Mouse (Mus musculus): ENCODE measurements around the gene Gm44579. TPM values are rescaled to one million over a fixed set of nuclear protein-coding genes. Genes with fewer than 3 reads are reported as not detected.

The Gm44579 gene
- total and polyA plus RNA-seq, 2 experiments from 2014 or later: 0.11 TPM; not detected in 1

GRCm38 (mm10) chr15:98152916-98153315, 67.9 kb downstream of the Gm44579 start:
- no peak overlapping the region for H3K9ac ChIP-seq (replicated peaks; ENCODE audit: low read length, poor library complexity, severe bottlenecking)
- DNase-seq (ENCODE audit: low spot score) (no peak), ATAC-seq (ENCODE audit: low FRiP score) (no peak)
- H3K4me3 ChIP-seq (ENCODE audit: low read depth, low read length): no peak overlapping the region
- no peaks in the 10 kb centered on the region for H3K9me3 ChIP-seq (ENCODE audit: low read length)
- H3K4me2 ChIP-seq (ENCODE audit: low read depth, low read length, poor library complexity, severe bottlenecking): no peak overlapping the region
- H3K36me3 ChIP-seq (ENCODE audit: insufficient read depth, low read length): no peaks in the 10 kb centered on the region
- H3K4me1 ChIP-seq (ENCODE audit: insufficient read depth, low read length): no peaks in the 10 kb centered on the region
- WGBS: 51% methylated on average over 7 of the region's 7 CpGs
- H3K27ac ChIP-seq (ENCODE audit: low read depth, low read length): 0 out of 2 replicates have a peak overlapping the region, but pooled peaks have one; percentile 18
- H3K27me3 ChIP-seq (ENCODE audit: insufficient read depth, low read length): no peaks in the 10 kb centered on the region
- TF ChIP-seq CTCF (IDR thresholded peaks at IDR 0.05): no peak

DNA sequence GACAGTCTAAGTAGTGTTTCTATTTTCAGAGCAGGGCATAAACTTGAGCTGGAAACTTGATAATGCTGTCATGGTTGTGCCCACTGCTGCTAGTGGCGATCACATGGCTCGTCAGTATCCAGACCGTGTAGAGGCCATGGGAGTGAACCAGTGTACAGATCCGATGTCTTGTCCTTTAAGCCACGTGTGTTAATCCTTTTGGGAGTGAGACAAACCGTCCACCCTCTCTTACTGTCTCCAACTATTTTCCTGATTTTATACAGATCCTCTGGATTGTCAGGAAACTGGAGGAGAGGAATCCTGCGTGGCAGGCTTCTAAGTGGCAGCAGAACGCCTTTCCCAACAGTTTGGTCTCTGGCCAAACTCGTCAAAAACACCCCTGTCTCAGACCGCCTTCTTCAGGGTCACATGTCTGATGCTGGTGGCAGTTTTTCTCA, 71.6 kb downstream of the Gm44579 start:
- H3K27ac ChIP-seq (ENCODE audit: low read depth, low read length): no peak overlapping the region
- H3K9ac ChIP-seq (replicated peaks; ENCODE audit: low read length, poor library complexity, severe bottlenecking): no peak overlapping the region
- H3K9me3 ChIP-seq (ENCODE audit: low read length): no peaks in the 10 kb centered on the region
- H3K4me2 ChIP-seq (ENCODE audit: low read depth, low read length, poor library complexity, severe bottlenecking): no peak overlapping the region
- peaks cover 7% of the 10 kb centered on the region; the same call in 1 of the 2 replicates for H3K4me1 ChIP-seq (ENCODE audit: insufficient read depth, low read length)
- no peak overlapping the region for H3K4me3 ChIP-seq (ENCODE audit: low read depth, low read length)
- DNase-seq (ENCODE audit: low spot score) (no peak), ATAC-seq (ENCODE audit: low FRiP score) (no peak)
- TF ChIP-seq CTCF (IDR thresholded peaks at IDR 0.05): no peak
- WGBS: 76% methylated on average over 10 of the region's 10 CpGs
- H3K27me3 ChIP-seq (ENCODE audit: insufficient read depth, low read length): no peaks in the 10 kb centered on the region
- H3K36me3 ChIP-seq (ENCODE audit: insufficient read depth, low read length): no peaks in the 10 kb centered on the region

- WGBS: 84% methylated on average over 3 of the region's 3 CpGs
- H3K4me1 ChIP-seq (ENCODE audit: insufficient read depth, low read length): peaks cover 7% of the 10 kb centered on the region; the same call in 1 of the 2 replicates
- no peaks in the 10 kb centered on the region for H3K9me3 ChIP-seq (ENCODE audit: low read length)
- no peak overlapping the region for H3K4me3 ChIP-seq (ENCODE audit: low read depth, low read length)
- TF ChIP-seq CTCF (IDR thresholded peaks at IDR 0.05): no peak
- DNase-seq (ENCODE audit: low spot score): no peak
- H3K27ac ChIP-seq (ENCODE audit: low read depth, low read length): no peak overlapping the region
- no peaks in the 10 kb centered on the region for H3K36me3 ChIP-seq (ENCODE audit: insufficient read depth, low read length)
- no peak overlapping the region for H3K4me2 ChIP-seq (ENCODE audit: low read depth, low read length, poor library complexity, severe bottlenecking)
- no peaks in the 10 kb centered on the region for H3K27me3 ChIP-seq (ENCODE audit: insufficient read depth, low read length)
- no peak for ATAC-seq (ENCODE audit: low FRiP score)
- no peak overlapping the region for H3K9ac ChIP-seq (replicated peaks; ENCODE audit: low read length, poor library complexity, severe bottlenecking)
These were observed 72.4 kb downstream of the Gm44579 start for GRCm38 (mm10) chr15:98148356-98148755.

DNA sequence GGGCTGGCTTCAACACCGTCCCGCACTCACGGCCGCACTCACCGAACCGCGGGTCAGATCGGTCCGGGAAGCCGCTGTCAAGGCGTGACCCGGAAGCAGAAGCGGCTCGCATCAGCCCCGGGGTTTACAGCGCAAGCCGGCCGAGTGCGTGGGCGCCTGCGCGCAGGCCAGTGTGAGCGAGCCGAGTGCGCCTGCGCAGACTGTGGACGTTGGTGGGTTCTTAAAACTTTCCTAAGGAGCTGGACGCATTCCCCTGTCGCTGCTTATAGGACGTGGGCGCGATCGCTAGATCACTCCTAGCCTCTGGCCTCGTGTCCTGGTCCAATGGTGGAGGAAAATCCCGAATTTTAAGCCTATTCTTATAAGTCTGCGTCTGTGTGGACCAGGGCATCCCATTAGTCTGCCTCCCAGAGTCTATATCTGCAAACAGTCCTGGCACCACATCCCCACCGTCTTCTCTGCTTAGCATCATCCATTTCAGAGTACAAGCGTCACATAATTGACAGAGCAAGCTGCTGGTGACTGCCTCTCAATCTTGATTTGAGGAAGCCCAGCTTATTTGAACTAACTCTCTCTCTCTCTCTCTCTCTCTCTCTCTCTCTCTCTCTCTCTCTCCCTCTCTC, 75.1 kb downstream of the Gm44579 start:
- Histone ChIP-seq H3K9ac (replicated peaks; ENCODE audit: low read length, poor library complexity, severe bottlenecking) (peak overlapping the region; percentile 93), H3K27me3 (ENCODE audit: insufficient read depth, low read length) (no peaks in the 10 kb centered on the region), H3K4me2 (ENCODE audit: low read depth, low read length, poor library complexity, severe bottlenecking) (peak overlapping the region; percentile 89), H3K4me3 (ENCODE audit: low read depth, low read length) (peak overlapping the region; percentile 99), H3K36me3 (ENCODE audit: insufficient read depth, low read length) (peaks cover 12% of the 10 kb centered on the region), H3K4me1 (ENCODE audit: insufficient read depth, low read length) (peaks cover 7% of the 10 kb centered on the region; the same call in 1 of the 2 replicates), H3K9me3 (ENCODE audit: low read length) (no peaks in the 10 kb centered on the region), H3K27ac (ENCODE audit: low read depth, low read length) (peak overlapping the region; percentile 75)
- DNase-seq (ENCODE audit: low spot score): peak; percentile 96
- TF ChIP-seq CTCF (IDR thresholded peaks at IDR 0.05): no peak
- peak; percentile 96 for ATAC-seq (ENCODE audit: low FRiP score)
- under 1% methylated on average over 38 of the region's 38 CpGs for WGBS

GRCm38 (mm10) chr15:98144861-98145507, 75.8 kb downstream of the Gm44579 start:
- no peaks in the 10 kb centered on the region for H3K27me3 ChIP-seq (ENCODE audit: insufficient read depth, low read length)
- 0 out of 2 replicates have a peak, but pooled peaks have one; percentile 10 for TF ChIP-seq CTCF (IDR thresholded peaks at IDR 0.05)
- no peak for DNase-seq (ENCODE audit: low spot score)
- peak overlapping the region; percentile 93 for H3K9ac ChIP-seq (replicated peaks; ENCODE audit: low read length, poor library complexity, severe bottlenecking)
- H3K9me3 ChIP-seq (ENCODE audit: low read length): no peaks in the 10 kb centered on the region
- peak; percentile 57; the same call in 1 of the 2 replicates for ATAC-seq (ENCODE audit: low FRiP score)
- peaks cover 12% of the 10 kb centered on the region for H3K36me3 ChIP-seq (ENCODE audit: insufficient read depth, low read length)
- H3K27ac ChIP-seq (ENCODE audit: low read depth, low read length): peak overlapping the region; percentile 75
- peaks cover 7% of the 10 kb centered on the region; the same call in 1 of the 2 replicates for H3K4me1 ChIP-seq (ENCODE audit: insufficient read depth, low read length)
- 1% methylated on average over 36 of the region's 36 CpGs for WGBS
- peak overlapping the region; percentile 89 for H3K4me2 ChIP-seq (ENCODE audit: low read depth, low read length, poor library complexity, severe bottlenecking)
- peak overlapping the region; percentile 99 for H3K4me3 ChIP-seq (ENCODE audit: low read depth, low read length)

GRCm38 (mm10) chr15:98142515-98142914, 78.3 kb downstream of the Gm44579 start:
- peaks cover 19% of the 10 kb centered on the region for H3K36me3 ChIP-seq (ENCODE audit: insufficient read depth, low read length)
- no peak for ATAC-seq (ENCODE audit: low FRiP score)
- H3K9me3 ChIP-seq (ENCODE audit: low read length): no peaks in the 10 kb centered on the region
- H3K27me3 ChIP-seq (ENCODE audit: insufficient read depth, low read length): no peaks in the 10 kb centered on the region
- H3K4me3 ChIP-seq (ENCODE audit: low read depth, low read length): no peak overlapping the region
- no peak for DNase-seq (ENCODE audit: low spot score)
- H3K27ac ChIP-seq (ENCODE audit: low read depth, low read length): no peak overlapping the region
- H3K4me1 ChIP-seq (ENCODE audit: insufficient read depth, low read length): peaks cover 7% of the 10 kb centered on the region; the same call in 1 of the 2 replicates
- WGBS: 86% methylated on average over 10 of the region's 10 CpGs
- no peak for TF ChIP-seq CTCF (IDR thresholded peaks at IDR 0.05)
- H3K9ac ChIP-seq (replicated peaks; ENCODE audit: low read length, poor library complexity, severe bottlenecking): no peak overlapping the region
- H3K4me2 ChIP-seq (ENCODE audit: low read depth, low read length, poor library complexity, severe bottlenecking): no peak overlapping the region

All from midbrain, postnatal 0 days (tissue).